Mouse (Mus musculus) spleen, adult 12 weeks (tissue): ENCODE results near the gene Ube4a.
A peak's percentile ranks its signal among the peaks of the same experiment; 100 is the strongest.
"Not testable (repeated sequence)": the region's sequence is repeated elsewhere in the genome, so short reads cannot be mapped to it uniquely, and the experiment has no call there.

Experiments used
- DNase-seq: peaks from one replicate; pipeline ENCODE4 v3.0.0; 2022; ENCODE audit warnings: low spot score

The Ube4a gene

DNA sequence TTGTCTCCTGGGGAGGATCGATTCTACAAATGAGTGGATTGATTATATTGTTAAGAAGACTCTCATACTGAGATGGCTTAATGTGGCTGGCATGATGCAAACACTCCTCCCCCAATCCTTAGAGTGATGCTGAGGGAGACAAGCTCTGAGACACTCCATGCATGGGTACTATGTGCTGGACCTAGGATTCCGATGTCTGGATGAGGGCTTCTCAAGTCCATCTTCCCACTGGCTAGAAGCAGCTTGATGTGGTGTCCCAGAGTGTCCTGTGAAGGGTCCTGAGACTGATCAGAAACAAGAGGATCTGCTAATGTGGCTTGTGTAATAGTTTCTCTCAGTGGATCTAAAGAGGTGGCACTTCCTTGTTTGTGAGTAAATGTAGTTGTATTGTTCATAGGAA, 15.7 kb upstream of the Ube4a start:
- DNase-seq: no peak

DNA sequence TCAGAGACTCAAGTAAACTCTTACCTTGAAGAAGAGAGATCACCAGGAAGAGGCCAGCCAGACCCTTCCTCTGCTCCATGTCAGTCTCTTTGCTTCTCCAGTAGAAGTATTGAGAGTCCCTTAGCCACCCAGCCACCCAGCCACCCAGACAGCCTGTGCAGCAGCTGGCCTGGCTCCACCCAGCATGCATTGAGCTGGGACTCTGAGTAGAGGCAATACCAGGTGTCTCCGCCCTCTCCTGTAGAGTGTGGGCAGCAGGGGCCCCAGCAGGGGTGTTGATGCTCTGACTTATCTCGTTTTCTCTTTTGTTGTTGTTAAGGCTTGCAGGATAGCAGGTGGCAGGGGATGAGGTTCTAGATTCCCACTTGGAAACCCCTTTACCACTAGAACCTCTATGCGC, 14.8 kb upstream of the Ube4a start, which contains the start of gene Cd3g:
Gene Cd3g, minus strand, starts transcription at position 190 of the 400 bp plus-strand sequence.
- no peak for DNase-seq

- DNase-seq: no peak
Observed at GRCm38 (mm10) chr9:44979806-44980205, 14.4 kb upstream of the Ube4a start.

DNA sequence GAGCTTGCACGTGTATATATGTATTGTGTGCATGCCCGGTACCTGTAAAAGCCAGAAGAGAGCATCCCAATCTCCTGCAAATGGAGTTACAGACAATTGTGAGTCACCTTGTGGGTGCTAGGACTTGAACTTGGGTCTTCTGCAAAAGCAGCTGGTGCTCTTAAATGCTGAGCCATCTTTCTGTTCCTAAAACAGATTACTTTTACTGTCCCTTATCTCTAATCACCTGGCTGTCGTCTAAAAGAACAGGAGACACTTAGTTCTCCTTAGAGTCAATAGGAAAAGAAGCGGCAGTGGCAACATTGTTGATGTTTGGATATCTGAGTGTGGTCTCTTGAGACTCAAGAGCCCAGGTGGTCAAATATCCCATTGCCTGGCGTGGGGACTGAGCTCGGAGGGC, 12.4 kb upstream of the Ube4a start:
- no peak for DNase-seq

GRCm38 (mm10) chr9:44969450-44969849, 4.0 kb upstream of the Ube4a start:
- no peak for DNase-seq

DNA sequence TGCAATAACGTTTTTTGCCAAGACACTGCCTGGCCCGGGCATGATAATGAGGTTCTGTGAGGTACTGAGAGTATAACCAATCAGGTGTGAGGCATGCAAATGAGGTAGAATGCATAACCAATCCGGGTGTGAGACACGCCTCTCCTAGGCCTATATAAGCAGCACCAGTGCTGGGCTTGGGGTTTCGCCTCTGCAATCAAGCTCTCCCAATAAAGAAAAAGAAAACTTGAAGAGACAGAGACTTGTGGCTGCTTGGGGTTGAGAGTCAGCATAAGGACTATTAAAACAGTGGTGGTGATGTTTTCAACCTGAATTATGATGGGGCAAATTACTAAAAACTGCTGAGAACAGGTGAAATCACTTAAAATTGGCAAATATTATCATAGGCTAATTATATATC, 2.4 kb upstream of the Ube4a start:
- DNase-seq: not testable (repeated sequence)

- peak; percentile 60 for DNase-seq
Observed at GRCm38 (mm10) chr9:44966815-44967242, 1.4 kb upstream of the Ube4a start.

GRCm38 (mm10) chr9:44965833-44966466, 550 bp upstream of the Ube4a start:
- no peak for DNase-seq

DNA sequence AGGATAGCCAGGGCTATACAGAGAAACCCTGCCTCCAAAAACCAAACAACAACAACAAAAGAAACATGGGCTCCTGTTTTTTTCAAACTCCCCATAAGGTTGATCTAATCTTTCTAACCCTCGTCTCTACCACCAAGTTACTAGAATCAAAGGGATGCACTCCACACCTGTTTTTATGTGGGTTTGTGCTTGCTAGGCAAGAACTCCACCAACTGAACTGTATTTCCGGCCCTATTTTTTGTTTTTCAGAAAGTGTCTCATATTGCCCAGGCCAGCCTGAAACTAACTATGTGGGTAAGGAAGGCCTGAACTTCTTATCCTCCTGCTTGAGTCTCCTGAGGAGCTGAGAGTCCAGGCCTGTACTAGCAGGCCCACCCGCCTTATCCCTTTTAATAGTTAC, 11.0 kb downstream of the Ube4a start:
- DNase-seq: no peak

DNA sequence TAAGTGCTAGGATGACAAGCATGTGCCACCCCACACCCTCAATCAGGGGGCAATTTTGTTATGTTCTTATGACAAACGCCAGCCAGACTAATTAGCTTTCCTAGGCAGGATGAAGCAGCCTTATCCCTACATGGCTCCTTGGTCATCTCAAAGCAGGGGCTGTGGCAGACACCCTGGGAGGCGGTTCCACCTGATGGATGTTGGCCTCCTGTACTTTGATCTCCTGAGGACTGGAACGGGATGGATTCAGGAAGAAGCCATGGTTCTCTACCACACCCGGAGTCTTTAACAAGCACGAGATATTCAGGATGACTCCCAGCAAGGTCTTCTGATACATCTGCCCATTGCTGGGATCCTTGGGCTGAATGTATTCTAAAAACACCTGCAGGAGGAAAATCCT, 17.6 kb downstream of the Ube4a start:
- no peak for DNase-seq

DNA sequence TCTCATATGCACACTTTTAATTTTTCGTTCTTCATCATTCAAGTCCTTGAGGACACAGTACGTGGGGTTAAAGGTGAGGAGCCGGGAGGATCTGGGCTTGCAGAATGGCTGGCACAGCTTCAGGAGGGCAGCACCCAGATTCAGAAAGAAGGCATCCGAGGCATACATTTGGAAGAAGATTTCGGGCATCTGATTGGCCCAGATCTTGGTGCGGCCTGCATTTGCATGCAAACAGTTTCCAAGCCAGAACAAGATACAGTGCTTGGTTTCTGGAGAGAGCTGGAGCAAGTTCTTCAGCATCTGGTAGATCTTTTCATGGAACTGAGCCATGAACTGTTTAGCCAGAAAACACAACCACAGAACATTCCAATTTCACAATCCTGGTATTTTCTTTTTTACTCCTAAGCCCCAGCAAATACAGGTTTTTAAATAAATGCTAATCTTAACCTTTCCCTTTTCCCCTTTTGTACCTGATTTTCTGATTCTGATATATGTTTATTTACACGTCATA, 19.2 kb downstream of the Ube4a start:
- DNase-seq: no peak

DNA sequence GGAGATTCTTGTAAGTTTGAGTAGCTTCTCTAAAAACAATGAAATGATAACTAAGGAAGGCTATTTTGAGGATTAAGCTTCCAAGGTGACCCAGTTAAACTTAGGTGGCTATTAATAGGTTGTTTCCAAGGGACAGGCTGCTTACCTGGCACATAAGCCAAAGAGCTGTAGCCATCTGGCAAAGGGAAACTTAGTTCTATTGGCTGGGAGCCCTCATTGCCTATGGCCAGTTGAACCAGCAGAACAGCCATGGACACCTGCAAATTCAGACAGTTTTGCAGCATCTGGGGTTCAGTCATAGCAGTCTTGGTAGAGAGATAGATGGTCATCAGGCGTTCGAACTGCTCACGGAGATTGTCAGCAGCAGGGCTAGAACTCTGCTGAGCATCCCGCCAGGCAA, 23.0 kb downstream of the Ube4a start:
- DNase-seq: no peak

DNA sequence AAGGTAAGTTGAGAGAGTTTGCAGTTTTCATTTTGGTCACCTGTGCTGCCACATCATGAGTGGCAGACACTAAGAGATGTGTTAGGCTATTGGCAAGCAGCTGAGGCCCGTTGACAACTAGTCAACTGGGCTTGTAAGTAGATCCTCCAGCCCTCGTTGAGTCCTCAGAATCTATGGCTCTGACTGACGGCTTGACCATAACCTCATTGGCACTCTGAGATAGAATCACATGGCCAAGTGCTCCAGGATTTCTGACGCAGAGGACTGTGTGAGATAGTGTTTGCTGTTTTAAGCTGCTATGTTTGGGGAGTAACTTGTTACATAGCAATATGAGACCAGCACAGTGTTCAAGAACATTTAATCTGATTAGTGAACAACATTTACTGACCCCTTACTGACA, 23.6 kb downstream of the Ube4a start:
- no peak for DNase-seq

DNA sequence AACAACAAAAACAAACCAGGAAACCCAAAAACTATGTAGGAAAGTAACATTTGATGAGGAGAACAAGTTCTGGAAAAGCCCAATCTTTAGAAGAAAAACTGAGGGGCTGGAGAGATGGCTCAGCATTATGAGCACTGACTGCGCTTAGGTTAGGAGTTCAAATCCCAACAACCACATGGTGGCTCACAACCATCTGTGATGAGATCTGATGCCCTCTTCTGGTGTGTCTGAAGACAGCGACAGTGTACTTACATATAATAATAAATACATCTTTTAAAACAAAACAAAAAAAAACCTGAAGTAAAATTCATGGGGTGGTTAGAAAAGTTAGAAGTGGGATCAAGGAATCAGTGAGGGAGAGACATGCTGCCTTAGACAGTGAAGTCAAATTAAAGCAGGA, 43.9 kb downstream of the Ube4a start:
- no peak for DNase-seq

- no peak for DNase-seq
Observed at GRCm38 (mm10) chr9:44921123-44921468, 44.3 kb downstream of the Ube4a start.

DNA sequence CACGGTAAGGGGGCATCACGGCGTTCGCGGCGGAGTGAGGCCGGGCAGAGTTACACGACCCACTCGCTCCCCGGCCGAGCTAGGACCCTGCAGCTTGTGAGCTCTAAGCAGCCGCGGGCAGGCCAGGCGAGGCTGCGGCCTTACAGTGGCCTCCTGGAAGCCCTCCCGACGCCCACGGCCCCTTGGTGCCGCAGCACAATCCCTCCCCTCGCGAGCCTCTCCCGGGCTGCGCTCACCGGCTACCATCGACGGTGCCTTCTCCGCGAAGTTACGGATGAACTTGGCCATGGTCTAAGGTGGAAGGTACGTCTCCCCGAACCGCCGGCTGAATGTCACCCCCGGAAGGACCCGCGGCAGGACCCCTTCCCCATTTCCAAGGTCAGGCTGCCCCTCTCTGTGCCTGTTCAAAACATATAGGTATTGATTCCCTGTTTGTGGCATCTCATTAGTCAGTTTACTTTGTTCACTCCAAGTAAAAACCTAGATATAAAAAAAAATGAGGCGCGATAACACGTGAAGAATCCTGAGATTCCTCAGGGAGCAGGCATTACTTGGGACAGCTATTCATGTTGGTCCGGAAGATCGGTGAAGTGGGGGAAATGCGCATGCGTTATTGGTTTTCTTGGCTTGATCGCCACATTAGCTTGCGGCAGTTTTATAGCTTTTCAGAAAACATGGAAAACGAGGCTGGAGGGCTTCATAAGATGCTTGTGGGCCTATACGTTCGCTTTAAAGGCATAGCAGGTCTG, 44.9 kb downstream of the Ube4a start, which contains the start of gene Atp5l:
Gene Atp5l, minus strand, starts transcription at position 369 of the 749 bp plus-strand sequence.
- peak; percentile 71 for DNase-seq

GRCm38 (mm10) chr9:44919606-44920005, 45.8 kb downstream of the Ube4a start:
- DNase-seq: no peak

GRCm38 (mm10) chr9:44916196-44916595, 49.2 kb downstream of the Ube4a start:
- no peak for DNase-seq

GRCm38 (mm10) chr9:44914706-44915105, 50.7 kb downstream of the Ube4a start:
- no peak for DNase-seq

- no peak for DNase-seq
Observed at GRCm38 (mm10) chr9:44911365-44911764, 54.0 kb downstream of the Ube4a start.

DNA sequence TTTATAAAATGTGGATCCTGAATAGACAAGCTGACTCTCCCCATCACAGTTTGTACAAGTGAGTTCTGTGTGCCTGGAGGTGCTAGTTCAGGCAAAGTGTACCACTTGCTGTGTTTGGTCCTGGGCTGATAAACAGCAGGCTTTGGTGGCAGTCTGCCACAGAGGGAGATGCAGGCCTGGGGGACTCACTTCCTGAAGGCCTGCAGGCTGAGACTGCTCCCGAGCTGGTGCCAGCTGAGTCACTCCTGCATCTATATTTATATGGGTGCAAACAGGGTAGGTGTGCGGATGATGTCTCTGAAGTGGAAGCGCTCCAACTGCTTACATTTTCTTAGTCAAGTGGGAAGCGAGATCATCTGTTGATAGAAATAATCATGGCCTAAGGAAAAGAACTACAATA, 59.8 kb downstream of the Ube4a start:
- no peak for DNase-seq

DNA sequence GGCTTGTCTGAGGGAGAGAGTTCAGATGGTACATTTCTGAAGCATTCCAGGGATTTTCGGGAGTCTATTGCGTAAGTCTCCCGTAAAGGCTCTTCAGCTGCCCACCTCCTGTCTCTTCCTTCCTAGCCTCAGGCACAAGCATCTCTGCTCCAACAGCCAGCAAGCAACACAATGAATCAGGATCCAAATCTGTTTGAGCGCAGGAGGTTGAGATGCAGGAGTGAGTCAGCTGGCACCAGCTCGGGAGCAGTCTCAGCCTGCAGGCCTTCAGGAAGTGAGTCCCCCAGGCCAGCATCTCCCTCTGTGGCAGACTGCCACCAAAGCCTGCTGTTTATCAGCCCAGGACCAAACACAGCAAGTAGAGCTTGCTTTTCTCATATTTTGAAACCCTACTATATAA, 60.4 kb downstream of the Ube4a start:
- DNase-seq: no peak

- no peak for DNase-seq
Observed at GRCm38 (mm10) chr9:44903856-44904255, 61.5 kb downstream of the Ube4a start.

GRCm38 (mm10) chr9:44900402-44900801, 65.0 kb downstream of the Ube4a start:
- no peak for DNase-seq
